Mouse (Mus musculus) stomach, postnatal 0 days (tissue): ENCODE results near the gene Sgms1.

Experiments
- CTCF ChIP-seq: IDR thresholded peaks from 2 replicates; pipeline ENCODE4 v1.5.1; 2016; ENCODE audit warnings: antibody characterized with exemption, low read depth, mild to moderate bottlenecking, moderate library complexity
- EP300 ChIP-seq: optimal IDR thresholded peaks from 2 replicates; pipeline ENCODE3; 2016; ENCODE audit warnings: antibody characterized with exemption

DNA sequence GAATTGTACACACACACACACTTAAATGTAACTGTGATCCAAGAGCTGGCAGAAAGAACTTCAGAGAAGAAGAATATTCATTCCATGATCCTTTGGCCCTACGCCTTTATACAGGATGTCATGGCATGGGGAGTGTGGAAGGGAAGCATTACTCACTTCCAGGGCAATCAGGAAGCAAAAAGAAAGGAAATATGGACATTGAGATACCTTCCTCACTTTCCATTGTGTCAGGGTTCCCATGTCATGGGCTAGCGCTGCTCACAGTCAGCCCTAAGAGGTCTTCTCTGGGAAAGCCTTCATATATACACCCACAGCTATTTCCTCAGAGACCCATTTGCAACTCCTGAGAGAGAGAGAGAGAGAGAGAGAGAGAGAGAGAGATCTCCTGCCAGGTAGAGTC, 282.8 kb downstream of the Sgms1 start:
- no peak for TF ChIP-seq CTCF
- TF ChIP-seq EP300 = no peak
